Mouse (Mus musculus): ENCODE data around the gene Pin1rt1. TPM values are rescaled to one million over a fixed set of nuclear protein-coding genes. Genes with fewer than 3 reads are reported as not detected.

Pin1rt1 gene
- polyA plus RNA-seq, 2 experiments: not detected

GRCm38 (mm10) chr2:104685418-104685817, 30.8 kb downstream of the Pin1rt1 start:
- Histone ChIP-seq H3K4me3 (ENCODE audit: insufficient read depth in 1 of 2, low read depth in 2 of 2, low read length in 2 of 2) (no peak overlapping the region), H3K4me2 (ENCODE audit: low read depth) (0 out of 2 replicates have a peak overlapping the region, but pooled peaks have one; percentile 11), H3K27me3 (ENCODE audit: control insufficient read depth, insufficient read depth, low read length) (no peaks in the 10 kb centered on the region), H3K4me1 (replicated peaks; ENCODE audit: control insufficient read depth in 2 of 2, insufficient read depth in 2 of 2, low read length in 1 of 2) (peaks cover 0 to 13% of the 10 kb centered on the region in 2 experiments; a peak in 2 of 4 replicates), H3K9ac (replicated peaks) (no peak overlapping the region), H3K36me3 (replicated peaks; ENCODE audit: control insufficient read depth, insufficient read depth, low read depth) (no peaks in the 10 kb centered on the region), H3K9me3 (ENCODE audit: control insufficient read depth, low read length) (no peaks in the 10 kb centered on the region), H3K27ac (no peak overlapping the region)
- ATAC-seq (ENCODE audit: insufficient read depth) (peak; percentile 55; the same call in 1 of the 2 replicates), DNase-seq (ENCODE audit: low read depth in 3 of 3, low spot score in 3 of 3) (peak; percentile 40 to 49 (median 49))
- 8% methylated on average over 13 of the region's 13 CpGs for WGBS (ENCODE audit: insufficient replicate concordance)
- TF ChIP-seq CTCF (IDR thresholded peaks at IDR 0.05; ENCODE audit: low read depth) (peak; percentile 97), EP300 (IDR thresholded peaks at IDR 0.05; ENCODE audit: low read depth) (no peak)

DNA sequence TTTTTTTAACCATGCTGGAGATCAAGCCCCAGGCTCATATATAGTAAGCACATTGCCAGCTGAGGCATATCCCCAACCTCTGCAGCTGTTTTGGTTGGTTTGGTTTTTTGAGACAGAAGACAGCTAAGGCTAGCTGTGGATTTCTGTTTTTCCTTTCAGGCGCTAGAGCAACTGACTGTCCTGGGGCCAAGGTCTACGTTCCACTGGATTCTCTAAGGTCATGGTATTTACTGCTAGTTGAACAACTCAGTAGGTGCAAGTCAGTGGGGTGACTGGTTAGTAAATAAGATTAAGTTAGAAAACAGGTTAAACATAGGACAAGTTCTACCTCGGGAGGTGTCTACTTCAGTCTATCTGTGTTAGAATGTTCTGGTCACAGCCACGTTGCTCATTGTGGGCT, 31.4 kb downstream of the Pin1rt1 start:
- H3K4me2 ChIP-seq (ENCODE audit: low read depth): no peak overlapping the region
- 53% methylated on average over 4 of the region's 4 CpGs for WGBS (ENCODE audit: insufficient replicate concordance)
- no peak overlapping the region for H3K27ac ChIP-seq
- no peaks in the 10 kb centered on the region for H3K36me3 ChIP-seq (replicated peaks; ENCODE audit: control insufficient read depth, insufficient read depth, low read depth)
- no peak overlapping the region for H3K9ac ChIP-seq (replicated peaks)
- peaks cover 0 to 13% of the 10 kb centered on the region in 2 experiments; a peak in 2 of 4 replicates for H3K4me1 ChIP-seq (replicated peaks; ENCODE audit: control insufficient read depth in 2 of 2, insufficient read depth in 2 of 2, low read length in 1 of 2)
- TF ChIP-seq CTCF (IDR thresholded peaks at IDR 0.05; ENCODE audit: low read depth) (no peak), EP300 (IDR thresholded peaks at IDR 0.05; ENCODE audit: low read depth) (no peak)
- no peak for ATAC-seq (ENCODE audit: insufficient read depth)
- no peak for DNase-seq (ENCODE audit: low read depth in 3 of 3, low spot score in 3 of 3)
- H3K9me3 ChIP-seq (ENCODE audit: control insufficient read depth, low read length): no peaks in the 10 kb centered on the region
- no peaks in the 10 kb centered on the region for H3K27me3 ChIP-seq (ENCODE audit: control insufficient read depth, insufficient read depth, low read length)
- H3K4me3 ChIP-seq (ENCODE audit: insufficient read depth in 1 of 2, low read depth in 2 of 2, low read length in 2 of 2): no peak overlapping the region

DNA sequence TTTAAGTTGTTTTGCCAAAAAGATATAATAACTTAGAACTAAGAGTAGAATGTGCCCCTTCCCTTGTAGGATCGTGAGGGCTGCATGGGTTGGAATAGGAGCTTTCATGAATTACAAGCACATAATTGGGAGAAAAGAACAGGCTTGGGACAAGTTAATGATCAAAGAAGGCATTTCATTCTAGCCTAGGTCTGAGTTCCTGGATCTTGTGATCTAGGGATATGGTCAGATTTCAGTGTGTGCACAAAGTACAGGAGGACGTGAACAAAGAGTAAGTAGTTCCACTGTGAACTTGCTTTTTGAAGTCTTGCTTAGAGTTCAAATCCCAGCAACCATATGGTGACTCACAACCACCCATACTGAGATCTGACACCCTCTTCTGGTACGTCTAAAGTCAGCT, 38.9 kb downstream of the Pin1rt1 start:
- TF ChIP-seq EP300 (IDR thresholded peaks at IDR 0.05; ENCODE audit: low read depth): no peak
- no peak for TF ChIP-seq CTCF (IDR thresholded peaks at IDR 0.05; ENCODE audit: low read depth)
- H3K4me3 ChIP-seq (ENCODE audit: insufficient read depth in 1 of 2, low read depth in 2 of 2, low read length in 2 of 2): no peak overlapping the region
- DNase-seq (ENCODE audit: low read depth in 3 of 3, low spot score in 3 of 3) (no peak), ATAC-seq (ENCODE audit: insufficient read depth) (no peak)
- no peaks in the 10 kb centered on the region for H3K9me3 ChIP-seq (ENCODE audit: control insufficient read depth, low read length)
- H3K9ac ChIP-seq (replicated peaks): no peak overlapping the region
- 54% methylated on average over 3 of the region's 3 CpGs for WGBS (ENCODE audit: insufficient replicate concordance)
- no peak overlapping the region for H3K4me2 ChIP-seq (ENCODE audit: low read depth)
- H3K4me1 ChIP-seq (replicated peaks; ENCODE audit: control insufficient read depth in 2 of 2, insufficient read depth in 2 of 2, low read length in 1 of 2): no peaks in the 10 kb centered on the region; a peak in 1 of 4 replicates
- H3K27ac ChIP-seq: no peak overlapping the region
- no peaks in the 10 kb centered on the region for H3K27me3 ChIP-seq (ENCODE audit: control insufficient read depth, insufficient read depth, low read length)
- no peaks in the 10 kb centered on the region for H3K36me3 ChIP-seq (replicated peaks; ENCODE audit: control insufficient read depth, insufficient read depth, low read depth)

GRCm38 (mm10) chr2:104671724-104672123, 44.5 kb downstream of the Pin1rt1 start:
- Histone ChIP-seq H3K36me3 (replicated peaks; ENCODE audit: control insufficient read depth, insufficient read depth, low read depth) (no peaks in the 10 kb centered on the region), H3K4me2 (ENCODE audit: low read depth) (no peak overlapping the region), H3K9me3 (ENCODE audit: control insufficient read depth, low read length) (no peaks in the 10 kb centered on the region), H3K4me3 (ENCODE audit: insufficient read depth in 1 of 2, low read depth in 2 of 2, low read length in 2 of 2) (no peak overlapping the region), H3K9ac (replicated peaks) (no peak overlapping the region), H3K27me3 (ENCODE audit: control insufficient read depth, insufficient read depth, low read length) (no peaks in the 10 kb centered on the region), H3K4me1 (replicated peaks; ENCODE audit: control insufficient read depth in 2 of 2, insufficient read depth in 2 of 2, low read length in 1 of 2) (peaks cover 4 to 5% of the 10 kb centered on the region in 2 experiments), H3K27ac (no peak overlapping the region)
- TF ChIP-seq CTCF (IDR thresholded peaks at IDR 0.05; ENCODE audit: low read depth) (no peak), EP300 (IDR thresholded peaks at IDR 0.05; ENCODE audit: low read depth) (no peak)
- DNase-seq (ENCODE audit: low read depth in 3 of 3, low spot score in 3 of 3) (no peak), ATAC-seq (ENCODE audit: insufficient read depth) (no peak)

DNA sequence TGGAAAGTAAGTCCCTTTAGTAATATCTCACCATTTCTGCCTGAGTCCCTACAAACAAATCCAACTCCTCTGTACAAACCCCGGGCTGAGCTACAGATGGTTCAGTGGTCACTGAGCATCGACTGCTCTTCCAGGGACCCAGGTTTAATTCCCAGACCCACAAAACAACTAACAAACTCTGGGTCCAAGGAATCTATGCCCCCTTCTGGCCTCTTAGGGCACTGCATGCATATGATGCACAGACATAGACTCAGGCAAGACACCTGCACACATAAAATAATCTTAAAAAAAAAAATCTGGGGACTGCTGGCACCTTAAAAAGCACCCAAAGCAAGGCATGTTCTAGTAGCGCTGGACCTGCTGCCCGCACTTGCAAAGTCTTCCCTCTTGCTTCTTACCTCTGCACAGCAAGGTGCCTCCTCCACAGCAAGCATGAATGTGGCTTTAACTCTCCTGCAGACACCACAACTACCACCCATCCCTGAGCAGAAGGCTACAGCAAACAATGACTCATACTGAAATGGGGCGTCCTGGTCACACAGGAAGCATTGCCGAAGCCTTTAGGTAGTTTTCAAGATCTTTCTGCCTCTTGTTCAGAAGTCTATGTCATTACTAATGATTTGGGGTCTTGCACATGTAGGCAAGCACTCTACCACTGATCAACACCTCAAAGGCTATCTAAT, 46.9 kb downstream of the Pin1rt1 start:
- WGBS (ENCODE audit: insufficient replicate concordance): 68% methylated on average over 6 of the region's 6 CpGs
- Histone ChIP-seq H3K9me3 (ENCODE audit: control insufficient read depth, low read length) (no peaks in the 10 kb centered on the region), H3K27ac (no peak overlapping the region), H3K36me3 (replicated peaks; ENCODE audit: control insufficient read depth, insufficient read depth, low read depth) (peaks cover 6% of the 10 kb centered on the region; the same call in 1 of the 2 replicates), H3K4me1 (replicated peaks; ENCODE audit: control insufficient read depth in 2 of 2, insufficient read depth in 2 of 2, low read length in 1 of 2) (peaks cover 4 to 5% of the 10 kb centered on the region in 2 experiments), H3K4me3 (ENCODE audit: insufficient read depth in 1 of 2, low read depth in 2 of 2, low read length in 2 of 2) (no peak overlapping the region), H3K9ac (replicated peaks) (no peak overlapping the region), H3K27me3 (ENCODE audit: control insufficient read depth, insufficient read depth, low read length) (no peaks in the 10 kb centered on the region), H3K4me2 (ENCODE audit: low read depth) (no peak overlapping the region)
- ATAC-seq (ENCODE audit: insufficient read depth) (no peak), DNase-seq (ENCODE audit: low read depth in 3 of 3, low spot score in 3 of 3) (no peak)
- TF ChIP-seq EP300 (IDR thresholded peaks at IDR 0.05; ENCODE audit: low read depth) (no peak), CTCF (IDR thresholded peaks at IDR 0.05; ENCODE audit: low read depth) (peak; percentile 47)

Other genes with a start within 250 kb of the Pin1rt1 start
- gene Hipk3, start 221.9 kb downstream of the Pin1rt1 start, polyA plus RNA-seq (2012; rRNA removed): 6.0 and 7.0 TPM in 2 replicates
- 8.2 and 9.1 TPM in 2 replicates for gene Hipk3, start 221.9 kb downstream of the Pin1rt1 start, polyA plus RNA-seq (2014; fragmentation: Nextera tagmentation; extraction: Ambion mirVana)
- gene Cstf3, start 125.9 kb downstream of the Pin1rt1 start, polyA plus RNA-seq (2012; rRNA removed): 9.1 and 14.5 TPM in 2 replicates
- gene Cstf3, start 125.9 kb downstream of the Pin1rt1 start, polyA plus RNA-seq (2014; fragmentation: Nextera tagmentation; extraction: Ambion mirVana): 19.6 and 20.1 TPM in 2 replicates
- gene Tcp11l1, start 4.2 kb downstream of the Pin1rt1 start, polyA plus RNA-seq (2012; rRNA removed): 1.0 and 2.5 TPM in 2 replicates
- 5.0 and 5.2 TPM in 2 replicates for gene Tcp11l1, start 4.2 kb downstream of the Pin1rt1 start, polyA plus RNA-seq (2014; fragmentation: Nextera tagmentation; extraction: Ambion mirVana)
- 3.9 and 5.7 TPM in 2 replicates for gene Depdc7, start 26.5 kb upstream of the Pin1rt1 start, polyA plus RNA-seq (2012; rRNA removed)
- 9.5 and 9.8 TPM in 2 replicates for gene Depdc7, start 26.5 kb upstream of the Pin1rt1 start, polyA plus RNA-seq (2014; fragmentation: Nextera tagmentation; extraction: Ambion mirVana)
- gene Qser1, start 100.4 kb upstream of the Pin1rt1 start, polyA plus RNA-seq (2012; rRNA removed): 2.0 and 2.7 TPM in 2 replicates
- gene Qser1, start 100.4 kb upstream of the Pin1rt1 start, polyA plus RNA-seq (2014; fragmentation: Nextera tagmentation; extraction: Ambion mirVana): 2.4 and 3.0 TPM in 2 replicates
- gene Prrg4, start 133.5 kb upstream of the Pin1rt1 start, polyA plus RNA-seq (2012; rRNA removed): 0.08 and 0.09 TPM in 2 replicates
- gene Prrg4, start 133.5 kb upstream of the Pin1rt1 start, polyA plus RNA-seq (2014; fragmentation: Nextera tagmentation; extraction: Ambion mirVana): 0.15 TPM in 1 of 2 replicates, not detected in the other
- gene Ccdc73, start 151.4 kb upstream of the Pin1rt1 start, polyA plus RNA-seq (2012; rRNA removed): 2.1 TPM in 1 of 2 replicates, not detected in the other
- gene Ccdc73, start 151.4 kb upstream of the Pin1rt1 start, polyA plus RNA-seq (2014; fragmentation: Nextera tagmentation; extraction: Ambion mirVana): 2.5 and 3.5 TPM in 2 replicates